Mouse (Mus musculus): ENCODE measurements around the gene 4930583I09Rik. TPM values are rescaled to one million over a fixed set of nuclear protein-coding genes. Genes with fewer than 3 reads are reported as not detected.

4930583I09Rik gene
- total RNA-seq, 2 experiments from 2014 or later = not detected

DNA sequence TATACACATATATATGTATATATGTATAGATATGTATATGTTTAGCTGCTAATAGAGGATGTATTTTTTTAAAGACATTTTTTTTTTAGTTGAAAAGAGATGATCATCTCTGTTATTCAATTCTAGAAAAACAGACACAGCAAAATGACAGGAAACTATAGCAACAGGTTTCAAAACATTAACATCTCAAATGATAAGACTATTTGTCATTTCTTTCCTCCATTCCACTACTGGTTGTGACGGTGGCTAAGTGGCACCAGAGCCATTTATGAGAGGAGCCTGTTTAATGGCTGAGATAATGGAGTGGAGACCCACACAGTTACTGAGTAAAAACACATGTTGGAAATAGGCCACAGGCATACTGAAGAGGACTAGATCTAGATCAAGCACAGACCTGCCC, 49.9 kb downstream of the 4930583I09Rik start:
- TF ChIP-seq CTCF (conservative IDR thresholded peaks at IDR 0.05) = no peak
- Histone ChIP-seq H3K4me3 (no peak overlapping the region), H3K27ac (no peak overlapping the region)
- no peak for DNase-seq (ENCODE audit: low spot score in 2 of 2)

Other genes with a start within 250 kb of the 4930583I09Rik start
- gene Man2a1, start 235.3 kb downstream of the 4930583I09Rik start, total RNA-seq (2021) = 10 to 100 TPM; 14.6 to 16.2 TPM

Data from layer of hippocampus, adult 2 months (tissue).